In the genomic region with DNA sequence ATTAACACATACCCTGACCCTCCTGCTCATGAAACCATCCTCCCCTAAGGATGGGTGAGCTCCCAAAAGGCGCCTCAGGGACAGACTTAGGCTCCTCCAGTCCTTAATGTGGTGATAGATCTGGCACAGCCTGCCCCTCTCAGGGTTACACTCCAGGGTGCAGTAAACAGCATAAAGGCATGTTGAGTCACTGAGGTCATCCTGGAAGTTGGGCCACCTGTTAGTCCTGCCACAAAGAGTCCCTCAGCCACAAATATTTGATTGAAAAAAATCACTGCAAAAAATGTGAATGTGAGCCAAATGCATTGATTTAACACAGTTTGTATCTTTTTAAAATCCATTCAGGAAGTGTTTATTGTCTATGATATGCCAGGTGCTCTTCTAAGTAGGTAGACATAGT, we compare ENCODE assay signal across 17 mouse cellular contexts. TPM values are rescaled to one million over a fixed set of nuclear protein-coding genes. Genes with fewer than 3 reads are reported as not detected.
"Had no signal": no experiment of that assay in that cellular context is flagged by ENCODE, and none has a peak within 500 bp of the region (broad histone marks: within the 10 kb centered on the region; RNA-seq: fewer than 3 reads in every experiment).

No protein-coding gene starts in this region.

- H3K4me2 ChIP-seq: neural tube, embryonic 13.5 days; neural tube, embryonic 15.5 days; stomach, embryonic 15.5 days had no signal

- H3K9me3 ChIP-seq: neural tube, embryonic 13.5 days; neural tube, embryonic 15.5 days; stomach, embryonic 15.5 days had no signal

- H3K27me3 ChIP-seq: neural tube, embryonic 13.5 days; neural tube, embryonic 15.5 days; stomach, embryonic 15.5 days had no signal

- H3K4me3 ChIP-seq: neural tube, embryonic 13.5 days; neural tube, embryonic 15.5 days; stomach, embryonic 15.5 days had no signal

- H3K9ac ChIP-seq: neural tube, embryonic 13.5 days; neural tube, embryonic 15.5 days; stomach, embryonic 15.5 days had no signal

- H3K36me3 ChIP-seq: neural tube, embryonic 13.5 days; neural tube, embryonic 15.5 days; stomach, embryonic 15.5 days had no signal

- DNase-seq: retina, postnatal 1 day; right cerebral cortex, adult 18-20 months; right cerebral cortex, postnatal 14 days; right cerebral cortex, postnatal 25 days; right cerebral cortex, postnatal 4 days; spleen, adult 18-20 months; thymus, adult 18-20 months; thymus, adult 2 months; thymus, postnatal 14 days; thymus, postnatal 25 days; thymus, postnatal 36 days; thymus, postnatal 4 days had no signal

- H3K4me1 ChIP-seq: neural tube, embryonic 13.5 days; neural tube, embryonic 15.5 days; stomach, embryonic 15.5 days had no signal

- H3K27ac ChIP-seq: neural tube, embryonic 13.5 days; neural tube, embryonic 15.5 days; stomach, embryonic 15.5 days; stomach, postnatal 0 days had no signal

RNA-seq across cellular contexts. Expression of a gene that starts 45.9 kb away (rescaled TPM):
- total RNA-seq: neutrophil, adult 5-6 weeks had no signal
